Mouse (Mus musculus) cerebellum, adult 2 months (tissue): ENCODE data around the gene Olfr1410. TPM values are rescaled to one million over a fixed set of nuclear protein-coding genes. Genes with fewer than 3 reads are reported as not detected.

ENCODE experiments used
- DNase-seq, 2 experiments: peaks; one replicate each; pipeline ENCODE4 v3.0.0; 2021
- H3K27ac ChIP-seq: fragments of 200-500 bp; 2 replicates; pipeline ENCODE4 v1.5.1; 2012; ENCODE audit warnings: low read length, control low read depth, inconsistent platforms; ENCODE audit not compliant: insufficient read depth
- H3K27me3 ChIP-seq: fragments of 200-500 bp; 2 replicates; pipeline ENCODE4 v1.6.1; 2012; ENCODE audit warnings: inconsistent platforms, mild to moderate bottlenecking, low read length, moderate library complexity; ENCODE audit not compliant: control insufficient read depth, insufficient read depth
- H3K4me1 ChIP-seq: fragments of 200-500 bp; 2 replicates; pipeline ENCODE4 v1.6.1; 2011; ENCODE audit warnings: low read length; ENCODE audit not compliant: control insufficient read depth, insufficient read depth
- H3K4me3 ChIP-seq: fragments of 200-500 bp; replicated peaks from 2 replicates; pipeline ENCODE3; 2011; ENCODE audit warnings: mild to moderate bottlenecking, low read depth, low read length, control low read depth; ENCODE audit not compliant: insufficient read depth
- CTCF ChIP-seq: fragments of 200-500 bp; IDR thresholded peaks from 2 replicates; pipeline ENCODE4 v1.5.1; 2011; ENCODE audit warnings: low read depth, mild to moderate bottlenecking, control low read depth, low read length, moderate library complexity, borderline replicate concordance; ENCODE audit not compliant: insufficient read depth
- POLR2A ChIP-seq: fragments of 200-500 bp; IDR thresholded peaks from 2 replicates; pipeline ENCODE4 v1.6.1; 2011; ENCODE audit warnings: low read length, control low read depth, borderline replicate concordance; ENCODE audit not compliant: insufficient read depth
- WGBS: fragments of 180-500 bp; shearing (Covaris S2); methylation state at CpG from one replicate; pipeline ENCODE4 v1.1.7; 2018; 5-methylcytosine and 5-hydroxymethylcytosine counted together
- polyA plus RNA-seq: library from polyadenylated mRNA; depleted of rRNA; stranded (reverse); fragments of >200 nt; gene quantifications from 2 replicates; pipeline ENCODE4 v1.2.3, GENCODE M21; 2012

Gene Olfr1410
- polyA plus RNA-seq, 1 experiment: not detected

- H3K27ac ChIP-seq: no peak overlapping the region
- no peak overlapping the region for H3K4me3 ChIP-seq
- no peaks in the 10 kb centered on the region for H3K4me1 ChIP-seq
- TF ChIP-seq POLR2A (no peak), CTCF (no peak)
- 38% methylated on average over 1 of the region's 1 CpGs for WGBS
- DNase-seq: no peak
- no peaks in the 10 kb centered on the region for H3K27me3 ChIP-seq
Measured at GRCm38 (mm10) chr1:92616046-92616445, 10.5 kb downstream of the Olfr1410 start.

GRCm38 (mm10) chr1:92617488-92617887 is 11.9 kb downstream of the Olfr1410 start, which contains the start of gene Olfr12:
TSS of gene Olfr12 (plus strand) at chr1:92617788.
- DNase-seq: no peak
- H3K27me3 ChIP-seq: no peaks in the 10 kb centered on the region
- TF ChIP-seq POLR2A (no peak), CTCF (no peak)
- no peak within 1 kb of the TSS for H3K4me3 ChIP-seq
- no peak within 1 kb of the TSS for H3K27ac ChIP-seq
- H3K4me1 ChIP-seq: no peaks in the 10 kb centered on the region
- WGBS: 69% methylated on average over 2 of the region's 2 CpGs

- 22% methylated on average over 4 of the region's 4 CpGs for WGBS
- no peaks in the 10 kb centered on the region for H3K4me1 ChIP-seq
- H3K27ac ChIP-seq: no peak overlapping the region
- no peaks in the 10 kb centered on the region for H3K27me3 ChIP-seq
- H3K4me3 ChIP-seq: no peak overlapping the region
- TF ChIP-seq CTCF: no peak
- DNase-seq: no peak
Measured at GRCm38 (mm10) chr1:92618360-92618759, 12.8 kb downstream of the Olfr1410 start.

GRCm38 (mm10) chr1:92628227-92628626 is 22.6 kb downstream of the Olfr1410 start:
- 10% methylated on average over 4 of the region's 4 CpGs for WGBS
- no peak for DNase-seq
- Histone ChIP-seq H3K4me3 (no peak overlapping the region), H3K4me1 (no peaks in the 10 kb centered on the region), H3K27me3 (no peaks in the 10 kb centered on the region), H3K27ac (no peak overlapping the region)
- TF ChIP-seq POLR2A (no peak), CTCF (no peak)

- WGBS: 73% methylated on average over 5 of the region's 5 CpGs
- DNase-seq: no peak
- Histone ChIP-seq H3K27ac (no peak overlapping the region), H3K27me3 (no peaks in the 10 kb centered on the region), H3K4me1 (no peaks in the 10 kb centered on the region), H3K4me3 (no peak overlapping the region)
- TF ChIP-seq POLR2A (no peak), CTCF (no peak)
Measured at GRCm38 (mm10) chr1:92632196-92632595, 26.6 kb downstream of the Olfr1410 start.

- H3K27me3 ChIP-seq: no peaks in the 10 kb centered on the region
- TF ChIP-seq POLR2A: no peak
- no peak for TF ChIP-seq CTCF
- H3K27ac ChIP-seq: no peak overlapping the region
- WGBS: 67% methylated on average over 6 of the region's 6 CpGs
- no peak overlapping the region for H3K4me3 ChIP-seq
- H3K4me1 ChIP-seq: peaks cover 2% of the 10 kb centered on the region; the same call in 1 of the 2 replicates
- no peak for DNase-seq
Measured at GRCm38 (mm10) chr1:92632948-92633347, 27.4 kb downstream of the Olfr1410 start.

GRCm38 (mm10) chr1:92633726-92634125 is 28.1 kb downstream of the Olfr1410 start:
- peaks cover 2% of the 10 kb centered on the region; the same call in 1 of the 2 replicates for H3K4me1 ChIP-seq
- H3K4me3 ChIP-seq: no peak overlapping the region
- no peaks in the 10 kb centered on the region for H3K27me3 ChIP-seq
- no peak overlapping the region for H3K27ac ChIP-seq
- WGBS: 68% methylated on average over 8 of the region's 8 CpGs
- no peak for TF ChIP-seq CTCF
- TF ChIP-seq POLR2A: no peak
- no peak for DNase-seq

- Histone ChIP-seq H3K27me3 (no peaks in the 10 kb centered on the region), H3K27ac (no peak overlapping the region), H3K4me3 (no peak overlapping the region), H3K4me1 (peaks cover 2% of the 10 kb centered on the region; the same call in 1 of the 2 replicates)
- DNase-seq: no peak
- 46% methylated on average over 1 of the region's 1 CpGs for WGBS
- TF ChIP-seq CTCF: no peak
- TF ChIP-seq POLR2A: no peak
Measured at GRCm38 (mm10) chr1:92634569-92634968, 29.0 kb downstream of the Olfr1410 start.
